Mouse (Mus musculus) CH12.LX (cell line): ENCODE data around the gene Nktr. TPM values are rescaled to one million over a fixed set of nuclear protein-coding genes. Genes with fewer than 3 reads are reported as not detected.

Source experiments
- DNase-seq: peaks from one replicate; pipeline ENCODE4 v3.0.0-alpha.2; 2013; ENCODE audit errors: extremely low read depth
- H3K27ac ChIP-seq: 2 replicates; pipeline ENCODE4 v1.5.1; 2012; ENCODE audit warnings: low read depth, mild to moderate bottlenecking, control low read depth, moderate library complexity; ENCODE audit not compliant: insufficient read depth
- H3K27me3 ChIP-seq: replicated peaks from 2 replicates; pipeline ENCODE3; 2012; ENCODE audit warnings: inconsistent platforms
- H3K36me3 ChIP-seq, 2 experiments: replicated peaks in 1 of 2; 2 replicates each; pipeline versions ENCODE3 to v1.6.1; 2012; ENCODE audit warnings: inconsistent platforms in 1 of 2, low read length in 1 of 2, mild to moderate bottlenecking in 1 of 2, mixed read lengths in 1 of 2, moderate library complexity in 1 of 2; ENCODE audit not compliant: control insufficient read depth in 1 of 2, insufficient read depth in 1 of 2
- H3K4me1 ChIP-seq, 2 experiments: 2 replicates each; pipeline ENCODE4 v1.6.1; 2012; ENCODE audit warnings: inconsistent platforms in 1 of 2, moderate library complexity in 1 of 2; ENCODE audit not compliant: insufficient read depth in 2 of 2, control insufficient read depth in 1 of 2
- H3K4me2 ChIP-seq: 2 replicates; pipeline ENCODE4 v1.6.1; 2012; ENCODE audit warnings: low read depth, mild to moderate bottlenecking, control low read depth; ENCODE audit not compliant: poor library complexity, insufficient read depth, severe bottlenecking
- H3K4me3 ChIP-seq, 3 experiments: fragments of 150-350 bp in 1 of 3; sonication (generic) in 1 of 3; replicated peaks in 1 of 3; 2 replicates each; pipeline versions ENCODE3 to v1.5.1; 2011 to 2012; ENCODE audit warnings: low read depth in 2 of 3, low read length in 2 of 3, mild to moderate bottlenecking in 2 of 3, moderate library complexity in 2 of 3, control low read depth in 1 of 3, improper control_type of control experiment in 1 of 3, inconsistent platforms in 1 of 3, mixed read lengths in 1 of 3; ENCODE audit not compliant: poor library complexity in 1 of 3
- H3K79me2 ChIP-seq: replicated peaks from 2 replicates; pipeline ENCODE4 v1.6.1; 2012; ENCODE audit warnings: mild to moderate bottlenecking, moderate library complexity; ENCODE audit not compliant: control insufficient read depth, poor library complexity, insufficient read depth, severe bottlenecking; ENCODE audit errors: extremely low read depth
- H3K9ac ChIP-seq: 2 replicates; pipeline ENCODE4 v1.6.1; 2012; ENCODE audit warnings: low read depth, mild to moderate bottlenecking, control low read depth, moderate library complexity; ENCODE audit not compliant: insufficient read depth
- H3K9me3 ChIP-seq: replicated peaks from 2 replicates; pipeline ENCODE3; 2012; ENCODE audit warnings: low read length, inconsistent platforms, mixed read lengths
- BHLHE40 ChIP-seq: IDR thresholded peaks from 2 replicates; pipeline ENCODE4 v1.6.1; 2011; ENCODE audit warnings: mild to moderate bottlenecking, low read depth, low read length, improper control_type of control experiment
- CTCF ChIP-seq, 2 experiments: IDR thresholded peaks in 1 of 2; conservative IDR thresholded peaks in 1 of 2; 2 replicates each; pipeline ENCODE4 v1.5.1; 2011 to 2012; ENCODE audit warnings: low read depth in 2 of 2, low read length in 2 of 2, improper control_type of control experiment in 1 of 2, inconsistent platforms in 1 of 2, mild to moderate bottlenecking in 1 of 2, moderate library complexity in 1 of 2
- ELF1 ChIP-seq: IDR thresholded peaks from 2 replicates; pipeline ENCODE4 v1.6.1; 2014; ENCODE audit warnings: low read depth, mild to moderate bottlenecking, inconsistent platforms, low read length, improper control_type of control experiment
- EP300 ChIP-seq: IDR thresholded peaks from 2 replicates; pipeline ENCODE4 v1.6.1; 2011; ENCODE audit warnings: low read length, improper control_type of control experiment
- ETS1 ChIP-seq: conservative IDR thresholded peaks from 2 replicates; pipeline ENCODE4 v1.6.1; 2012; ENCODE audit warnings: low read depth, mild to moderate bottlenecking, inconsistent platforms, low read length, improper control_type of control experiment, moderate library complexity
- HCFC1 ChIP-seq: IDR thresholded peaks from 2 replicates; pipeline ENCODE4 v1.6.1; 2012; ENCODE audit warnings: low read depth, mild to moderate bottlenecking, inconsistent platforms, low read length, improper control_type of control experiment
- JUN ChIP-seq: IDR thresholded peaks from 2 replicates; pipeline ENCODE4 v1.6.1; 2011; ENCODE audit warnings: low read depth, mild to moderate bottlenecking, low read length, improper control_type of control experiment, moderate library complexity; ENCODE audit not compliant: insufficient read depth
- MAFK ChIP-seq: IDR thresholded peaks from 2 replicates; pipeline ENCODE4 v1.6.1; 2011; ENCODE audit warnings: low read length, improper control_type of control experiment; ENCODE audit not compliant: insufficient replicate concordance
- MAX ChIP-seq: IDR thresholded peaks from 2 replicates; pipeline ENCODE4 v1.6.1; 2011; ENCODE audit warnings: low read length, improper control_type of control experiment
- MAZ ChIP-seq: IDR thresholded peaks from 2 replicates; pipeline ENCODE4 v1.6.1; 2012; ENCODE audit warnings: low read depth, mild to moderate bottlenecking, inconsistent platforms, low read length, improper control_type of control experiment, moderate library complexity
- MEF2A ChIP-seq: IDR thresholded peaks from 2 replicates; pipeline ENCODE4 v1.6.1; 2014; ENCODE audit warnings: low read depth, mild to moderate bottlenecking, inconsistent platforms, low read length, improper control_type of control experiment, borderline replicate concordance
- MXI1 ChIP-seq: IDR thresholded peaks from 2 replicates; pipeline ENCODE4 v1.6.1; 2011; ENCODE audit warnings: mild to moderate bottlenecking, low read depth, low read length, improper control_type of control experiment
- MYC ChIP-seq: IDR thresholded peaks from 2 replicates; pipeline ENCODE4 v1.6.1; 2011; ENCODE audit warnings: low read depth, mild to moderate bottlenecking, improper control_type of control experiment, low read length
- NELFE ChIP-seq: IDR thresholded peaks from 2 replicates; pipeline ENCODE4 v1.6.1; 2011; ENCODE audit warnings: low read depth, low read length, improper control_type of control experiment
- PAX5 ChIP-seq: IDR thresholded peaks from 2 replicates; pipeline ENCODE4 v1.6.1; 2012; ENCODE audit warnings: low read length, inconsistent platforms, mixed read lengths
- POLR2A ChIP-seq: IDR thresholded peaks from 2 replicates; pipeline ENCODE4 v1.6.1; 2011; ENCODE audit warnings: low read depth, mild to moderate bottlenecking, improper control_type of control experiment, low read length
- POLR2AphosphoS2 ChIP-seq: IDR thresholded peaks from 2 replicates; pipeline ENCODE4 v1.6.1; 2011; ENCODE audit warnings: low read depth, low read length, improper control_type of control experiment
- RCOR1 ChIP-seq: conservative IDR thresholded peaks from 2 replicates; pipeline ENCODE4 v1.6.1; 2012; ENCODE audit warnings: low read depth, mild to moderate bottlenecking, inconsistent platforms, low read length, improper control_type of control experiment
- SIN3A ChIP-seq: IDR thresholded peaks from 2 replicates; pipeline ENCODE4 v1.6.1; 2012; ENCODE audit warnings: low read length, improper control_type of control experiment, inconsistent platforms
- TBP ChIP-seq: conservative IDR thresholded peaks from 2 replicates; pipeline ENCODE4 v1.6.1; 2011; ENCODE audit warnings: low read depth, low read length, improper control_type of control experiment
- TCF12 ChIP-seq: IDR thresholded peaks from 2 replicates; pipeline ENCODE4 v1.6.1; 2014; ENCODE audit warnings: low read depth, mild to moderate bottlenecking, inconsistent platforms, low read length, improper control_type of control experiment
- USF1 ChIP-seq: IDR thresholded peaks from 2 replicates; pipeline ENCODE4 v1.6.1; 2014; ENCODE audit warnings: low read depth, mild to moderate bottlenecking, inconsistent platforms, low read length, improper control_type of control experiment
- USF2 ChIP-seq: conservative IDR thresholded peaks from 2 replicates; pipeline ENCODE4 v1.6.1; 2011; ENCODE audit warnings: low read depth, low read length, improper control_type of control experiment
- ZC3H11A ChIP-seq: IDR thresholded peaks from 2 replicates; pipeline ENCODE4 v1.6.1; 2012; ENCODE audit warnings: low read depth, mild to moderate bottlenecking, inconsistent platforms, low read length, improper control_type of control experiment
- ZKSCAN1 ChIP-seq: IDR thresholded peaks from 2 replicates; pipeline ENCODE4 v1.6.1; 2012; ENCODE audit warnings: low read depth, inconsistent platforms, low read length, improper control_type of control experiment, borderline replicate concordance
- ZMIZ1 ChIP-seq: IDR thresholded peaks from 2 replicates; pipeline ENCODE4 v1.6.1; 2012; ENCODE audit warnings: low read depth, mild to moderate bottlenecking, inconsistent platforms, low read length, improper control_type of control experiment
- ZNF384 ChIP-seq: IDR thresholded peaks from 2 replicates; pipeline ENCODE4 v1.6.1; 2012; ENCODE audit warnings: low read depth, low read length, improper control_type of control experiment, inconsistent platforms
- dilution Hi-C: fragments of 300-500 bp; cut with MboI; formaldehyde crosslinking; loops from 2 replicates; pipeline ENCODE4 v1.14.3; 2020; ENCODE audit warnings: low sequenced_read_pairs; ENCODE audit not compliant: extremely low pct_unique_long_range_greater_than_20kb, extremely low pct_ligation_motif_present
- in situ Hi-C: fragments of 300-500 bp; cut with MboI; formaldehyde crosslinking; loops from 3 replicates; pipeline ENCODE4 v1.14.3; 2019; ENCODE audit warnings: low sequenced_read_pairs, low pct_ligation_motif_present, low pct_unique_long_range_greater_than_20kb, mixed read lengths
- polyA plus RNA-seq: library from polyadenylated mRNA; unstranded; fragments of >175 nt; gene quantifications from 2 replicates; pipeline ENCODE4 v1.2.1, GENCODE M21; 2012; ENCODE audit warnings: low read depth; ENCODE audit not compliant: insufficient read length
- total RNA-seq, 2 experiments: library from RNA; depleted of rRNA; stranded (reverse); fragments of 300-350 nt in 1 of 2; fragments of >200 nt in 1 of 2; gene quantifications; 2 replicates each; pipeline ENCODE4 v1.2.3; 2012 to 2014

The Nktr gene
- total and polyA plus RNA-seq, 3 experiments, result 31.0 to 65.0 (median 32.2) TPM

- DNase-seq, result no peak
- no peaks in the 10 kb centered on the region for H3K27me3 ChIP-seq
- peaks cover 19% of the 10 kb centered on the region for H3K9me3 ChIP-seq
- TF ChIP-seq MAZ, result no peak
- no peak for TF ChIP-seq EP300
- no peak for TF ChIP-seq NELFE
- TF ChIP-seq SIN3A, result no peak
- no peak for TF ChIP-seq MYC
- no peak for TF ChIP-seq MAX
- TF ChIP-seq JUN, result no peak
- TF ChIP-seq TCF12, result no peak
- TF ChIP-seq PAX5, result no peak
- TF ChIP-seq ZNF384, result no peak
- TF ChIP-seq MEF2A, result no peak
- no peak for TF ChIP-seq ELF1
- TF ChIP-seq CTCF (conservative IDR thresholded peaks at IDR 0.05 in 1 of 2, IDR thresholded peaks at IDR 0.05 in 1 of 2; ENCODE audit: low read depth in 2 of 2, low read length in 2 of 2), result no peak
- TF ChIP-seq ETS1, result no peak
- no peak for TF ChIP-seq RCOR1
- TF ChIP-seq USF1, result no peak
- TF ChIP-seq USF2, result no peak
- TF ChIP-seq ZMIZ1, result no peak
- no peaks in the 10 kb centered on the region for H3K79me2 ChIP-seq
- no peak overlapping the region for H3K9ac ChIP-seq
- no peak overlapping the region for H3K4me3 ChIP-seq
- dilution Hi-C loops, result no loop called here
- peaks cover 2 to 10% of the 10 kb centered on the region in 2 experiments; a peak in 2 of 4 replicates for H3K4me1 ChIP-seq
- in situ Hi-C loops, result no loop called here
- no peak overlapping the region for H3K27ac ChIP-seq
- peaks cover 13 to 50% of the 10 kb centered on the region in 2 experiments for H3K36me3 ChIP-seq
- no peak overlapping the region for H3K4me2 ChIP-seq
Measured at GRCm38 (mm10) chr9:121763716-121764115, 44.7 kb downstream of the Nktr start.

GRCm38 (mm10) chr9:121765166-121765855, 46.3 kb downstream of the Nktr start:
- dilution Hi-C loops, result no loop called here
- Histone ChIP-seq H3K27me3 (no peaks in the 10 kb centered on the region), H3K27ac (no peak overlapping the region), H3K9me3 (peaks cover 5% of the 10 kb centered on the region), H3K4me1 (peaks cover 2 to 13% of the 10 kb centered on the region in 2 experiments; a peak in 2 of 4 replicates), H3K4me3 (no peak overlapping the region), H3K9ac (no peak overlapping the region), H3K36me3 (peaks cover 9 to 40% of the 10 kb centered on the region in 2 experiments), H3K79me2 (no peaks in the 10 kb centered on the region), H3K4me2 (no peak overlapping the region)
- in situ Hi-C loops, result loop anchor here (5.0 kb wide), 1 partner anchor 47 kb away; no protein-coding TSS in a partner anchor
- TF ChIP-seq JUN (no peak), MYC (no peak), ZKSCAN1 (no peak), ZC3H11A (no peak), USF2 (no peak), POLR2A (no peak), HCFC1 (no peak), MAFK (no peak), TBP (no peak), TCF12 (no peak), POLR2AphosphoS2 (no peak), BHLHE40 (no peak), MAZ (no peak), MXI1 (no peak)
- DNase-seq, result no peak
